Mouse (Mus musculus) kidney, adult 9 months (tissue): ENCODE data around the gene Wbp2.
"Not testable (repeated sequence)": the region's sequence is repeated elsewhere in the genome, so short reads cannot be mapped to it uniquely, and the experiment has no call there.

Source experiments
- DNase-seq: peaks from one replicate; pipeline ENCODE4 v3.0.0; 2022

Gene Wbp2

DNA sequence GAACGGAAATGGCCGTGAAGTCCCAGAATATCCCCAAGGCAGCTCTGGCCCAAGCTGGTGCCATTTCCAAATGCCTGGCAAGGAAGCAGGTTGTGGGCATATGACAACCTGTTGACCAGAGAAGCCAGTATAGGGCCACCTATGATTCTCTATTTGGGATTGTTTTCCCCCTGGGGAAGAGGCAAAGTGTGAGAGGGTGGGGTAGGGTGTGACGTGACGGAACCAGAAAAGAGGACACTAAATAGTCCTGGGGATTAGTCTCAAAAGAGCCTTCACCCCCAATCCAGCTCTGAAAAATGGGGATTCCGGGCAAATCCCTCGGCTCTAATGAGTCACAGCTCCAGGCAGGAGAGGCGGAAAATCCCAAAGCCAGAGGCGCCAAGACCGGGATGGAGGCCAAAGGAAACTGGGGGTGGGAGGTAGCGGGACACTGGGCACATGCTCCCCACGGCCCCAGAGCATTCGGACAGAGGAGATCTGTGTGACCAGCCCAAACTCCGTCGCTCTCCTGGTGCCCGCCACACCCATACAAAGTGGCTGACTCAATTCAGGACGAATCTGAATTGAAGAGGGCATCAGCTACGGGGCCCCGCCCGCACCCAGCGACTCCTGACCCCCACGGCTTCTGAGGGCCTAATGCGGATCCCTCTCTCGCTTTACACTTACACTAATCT, 21.8 kb upstream of the Wbp2 start:
- peak; percentile 70 for DNase-seq

DNA sequence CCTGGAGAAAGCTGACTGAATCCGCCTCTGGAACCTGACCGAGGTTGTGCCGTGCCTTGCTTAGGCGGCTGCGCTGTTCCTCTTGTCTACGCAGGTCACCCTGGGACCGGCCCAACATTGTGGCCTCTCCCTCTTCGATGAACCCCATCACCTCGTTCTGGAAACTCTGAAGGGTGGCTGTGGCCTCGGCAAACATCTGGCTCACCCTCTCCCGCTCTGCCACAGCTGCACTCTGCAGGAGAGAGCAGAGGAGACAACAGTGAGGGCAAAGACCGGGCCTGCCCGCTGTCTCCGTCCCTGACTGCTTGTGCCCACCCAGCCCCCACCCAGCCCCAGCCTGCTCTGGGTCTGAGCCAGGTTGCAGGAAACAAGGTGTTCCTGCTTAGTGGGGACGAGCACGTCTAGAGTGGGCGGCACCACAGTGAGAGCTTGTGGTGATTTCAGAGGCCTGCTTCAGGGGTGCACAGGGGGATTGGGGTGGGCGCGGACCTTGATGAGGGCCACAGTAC, 21.0 kb upstream of the Wbp2 start:
- peak; percentile 65 for DNase-seq

DNA sequence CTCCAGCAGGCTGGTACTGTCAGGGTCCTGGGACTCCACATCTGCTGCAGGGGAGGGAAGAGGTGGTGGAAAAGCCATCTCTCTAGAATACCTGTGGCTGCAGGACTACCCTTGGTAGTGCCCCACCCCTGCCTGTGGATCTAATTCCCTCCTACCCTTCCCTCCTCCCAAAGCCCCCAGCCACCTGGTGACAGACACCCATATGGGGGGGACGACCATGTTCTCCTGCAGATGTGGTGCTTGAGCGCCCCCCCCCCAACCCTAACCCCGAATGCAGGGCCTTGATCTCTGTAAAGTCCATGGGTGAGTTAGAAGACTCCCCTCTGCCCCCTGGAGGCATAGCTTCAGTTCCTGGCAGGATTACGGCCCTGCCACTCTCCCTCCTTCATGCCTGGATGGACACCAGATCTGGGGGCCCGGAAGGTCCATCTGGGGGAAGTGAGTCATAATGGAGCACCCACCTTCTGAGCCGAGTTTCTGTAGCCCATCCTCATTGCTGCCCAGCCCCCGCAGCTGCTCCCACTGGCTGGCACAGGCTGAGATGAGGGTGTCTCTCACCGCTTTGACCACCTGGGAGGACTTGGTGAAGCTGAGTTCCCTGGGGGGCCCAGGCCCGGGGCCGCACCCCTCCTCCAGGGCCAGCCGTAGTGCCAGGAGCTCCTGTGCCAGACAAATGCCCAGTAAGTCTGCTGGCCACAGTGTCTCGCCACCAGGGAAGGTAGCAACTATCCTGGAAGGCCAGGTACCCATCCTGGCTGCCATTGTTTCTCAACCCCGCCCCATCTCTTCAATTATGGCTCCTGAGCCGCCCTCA, 20.4 kb upstream of the Wbp2 start:
- peak; percentile 61 for DNase-seq

DNA sequence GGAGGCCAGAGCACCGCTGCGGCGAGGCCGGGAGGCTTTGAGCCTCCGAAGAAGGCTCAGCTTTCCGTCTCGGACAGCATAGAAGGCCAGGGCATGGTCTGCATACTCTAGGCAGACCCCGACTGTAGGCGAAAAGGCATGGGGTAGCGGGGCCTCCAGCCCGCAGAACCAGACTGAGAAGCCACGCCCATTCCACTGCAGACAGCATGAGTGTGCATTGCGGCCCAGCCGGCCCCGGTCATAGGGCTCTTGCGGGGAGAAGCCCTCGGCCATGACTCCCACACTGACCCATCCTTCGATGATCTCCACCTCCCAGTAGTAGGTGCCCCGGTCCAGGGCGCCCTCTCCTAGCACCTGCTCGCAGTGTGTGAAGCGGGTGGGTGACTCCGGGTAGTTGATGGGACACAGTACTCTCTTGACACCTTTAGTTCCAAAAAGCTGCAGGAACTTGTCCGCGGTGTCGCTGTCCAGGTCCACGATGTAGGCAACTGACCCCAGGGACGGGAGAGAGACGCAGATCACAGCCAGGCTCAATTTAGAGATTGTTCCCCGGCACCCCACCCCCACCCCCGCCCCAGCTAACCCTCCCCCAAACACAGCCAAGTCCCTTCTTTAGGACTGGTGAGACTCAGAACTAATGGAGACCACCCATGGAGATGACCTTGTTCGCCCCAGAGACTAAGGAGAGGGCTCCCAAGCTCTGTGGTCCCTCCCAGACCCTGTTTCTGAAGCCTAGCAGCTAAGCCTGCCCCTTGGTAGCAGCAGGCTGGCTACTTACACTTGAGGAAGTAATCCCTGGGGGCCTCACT, 19.6 kb upstream of the Wbp2 start:
- DNase-seq: peak; percentile 40

DNA sequence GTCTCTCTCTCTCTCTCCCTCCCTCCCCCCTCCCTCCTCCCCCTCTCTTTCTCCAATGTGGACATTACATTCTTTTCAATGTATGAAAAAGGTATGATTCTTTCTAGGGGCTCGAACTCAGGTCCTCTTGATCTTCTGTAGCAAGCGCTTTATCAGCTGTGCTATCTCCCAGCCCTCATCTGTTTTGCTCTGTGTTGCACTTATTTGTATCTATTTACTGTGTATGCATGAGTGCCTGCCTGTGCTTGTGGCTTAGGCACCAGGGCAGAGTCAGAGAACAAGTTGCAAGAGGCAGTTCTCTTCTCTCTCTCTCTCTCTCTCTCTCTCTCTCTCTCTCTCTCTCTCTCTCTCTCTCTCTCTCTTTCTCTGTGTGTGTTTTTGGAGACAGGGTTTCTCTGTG, 18.3 kb upstream of the Wbp2 start:
- DNase-seq: peak; percentile 44

DNA sequence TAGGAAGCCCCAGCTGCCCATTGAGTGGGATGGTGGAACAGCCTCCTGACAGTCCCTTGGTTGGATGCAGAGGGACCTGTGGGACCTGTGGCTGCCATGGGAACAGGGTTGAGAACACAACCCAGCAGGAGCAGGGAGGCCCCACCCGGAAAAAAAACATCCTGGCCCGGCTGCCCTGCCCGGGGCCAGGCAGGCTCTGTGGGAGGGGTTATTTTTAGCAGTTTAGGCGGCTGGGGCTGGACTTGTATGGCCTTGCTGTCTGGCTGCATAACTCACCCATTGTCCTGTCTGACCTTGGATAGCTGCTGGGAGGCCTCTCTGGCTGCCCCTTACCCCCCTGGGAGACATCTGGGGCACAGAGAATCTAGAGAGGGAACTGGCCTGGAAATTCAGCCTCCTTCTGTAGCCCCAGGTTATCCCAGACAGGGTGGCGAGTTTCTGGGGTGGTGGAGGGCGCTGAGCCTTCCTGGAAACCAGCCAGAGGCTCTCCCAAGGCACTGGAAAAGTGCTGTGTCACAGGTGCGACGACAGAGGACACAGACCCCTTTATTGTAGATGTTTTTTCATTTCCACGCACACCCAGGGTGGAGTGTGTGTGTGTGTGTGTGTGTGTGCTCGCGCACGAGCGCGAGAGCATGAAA, 17.3 kb upstream of the Wbp2 start:
- peak; percentile 92 for DNase-seq

DNA sequence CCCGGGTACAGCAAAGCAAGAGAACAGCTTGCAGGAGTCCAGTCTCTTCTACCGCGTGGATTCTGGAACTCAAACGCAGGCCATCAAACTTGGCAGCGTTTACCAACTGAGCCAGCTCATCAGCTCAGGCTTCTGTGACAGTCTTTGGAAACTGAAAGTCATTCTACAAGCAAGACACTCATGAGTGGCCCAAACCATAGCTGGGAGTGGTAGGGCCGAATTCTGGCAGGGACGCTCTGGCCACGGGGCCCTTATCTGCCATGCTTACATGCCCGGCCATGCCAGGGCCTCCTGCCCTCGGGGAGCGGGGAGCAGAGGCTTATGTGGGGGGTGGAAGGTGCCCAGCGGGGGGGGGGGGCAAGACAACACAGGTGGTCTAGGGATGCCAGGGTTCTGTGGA, 16.8 kb upstream of the Wbp2 start:
- peak; percentile 50 for DNase-seq

DNA sequence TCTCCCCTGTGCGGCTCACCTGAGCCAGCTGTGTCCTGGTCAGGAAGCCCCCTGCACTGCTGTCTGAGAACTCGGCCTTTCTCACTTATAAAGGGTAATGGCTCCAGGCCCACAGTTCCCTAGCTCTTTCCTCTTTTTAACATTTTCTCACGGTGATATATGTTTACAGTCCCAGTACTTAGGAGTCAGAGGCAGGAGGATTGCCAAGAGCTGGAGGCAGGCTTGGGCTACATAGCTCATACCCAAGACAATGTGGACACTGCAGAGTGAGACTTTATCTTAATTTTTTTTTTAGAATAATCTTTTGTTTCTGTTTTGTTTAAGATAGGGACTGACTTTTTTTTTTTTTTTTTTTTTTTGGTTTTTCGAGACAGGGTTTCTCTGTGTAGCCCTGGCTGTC, 15.7 kb upstream of the Wbp2 start:
- no peak for DNase-seq

DNA sequence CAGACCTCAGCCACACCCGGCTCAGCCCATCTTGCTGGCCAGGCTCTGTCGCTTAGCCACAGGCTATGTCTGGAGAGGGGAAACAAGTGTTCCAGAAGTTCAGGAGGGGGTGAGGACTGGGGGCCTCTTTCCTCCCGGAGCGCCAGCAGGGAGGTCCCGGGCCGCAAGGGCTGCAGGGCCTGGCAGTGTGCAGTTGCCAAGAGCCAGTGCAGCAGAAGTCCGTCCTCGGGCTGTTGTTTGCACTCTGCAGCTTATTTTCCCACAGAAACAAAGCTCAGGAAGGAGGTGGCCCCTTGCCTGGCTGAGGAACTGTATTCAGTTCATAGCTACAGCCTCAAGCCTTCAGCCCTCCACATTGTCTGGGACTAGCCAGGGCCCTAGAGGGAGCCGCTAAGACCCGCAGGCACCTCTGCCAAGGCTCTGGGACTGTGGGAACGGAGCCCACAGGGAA, 15.2 kb upstream of the Wbp2 start:
- peak; percentile 61 for DNase-seq

DNA sequence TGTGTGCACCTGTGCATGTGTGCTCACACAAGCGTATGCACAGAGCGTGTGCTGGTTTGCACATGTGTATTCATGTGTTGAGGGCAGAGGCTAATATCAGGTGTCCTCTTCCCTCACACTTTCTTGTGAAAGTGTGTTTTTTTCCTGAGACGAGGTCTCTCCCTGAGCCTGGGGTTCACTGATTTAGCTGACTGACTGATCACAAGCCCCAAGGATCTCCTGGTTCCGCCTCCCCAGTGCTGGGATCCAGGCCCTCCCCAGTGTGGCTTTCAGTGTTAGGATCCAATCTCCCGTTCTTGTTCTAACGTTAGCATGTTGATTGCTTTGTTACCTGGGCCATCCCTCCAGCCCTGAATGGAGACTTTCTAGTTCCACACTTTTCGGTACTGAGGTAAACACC, 14.0 kb upstream of the Wbp2 start:
- DNase-seq: no peak

DNA sequence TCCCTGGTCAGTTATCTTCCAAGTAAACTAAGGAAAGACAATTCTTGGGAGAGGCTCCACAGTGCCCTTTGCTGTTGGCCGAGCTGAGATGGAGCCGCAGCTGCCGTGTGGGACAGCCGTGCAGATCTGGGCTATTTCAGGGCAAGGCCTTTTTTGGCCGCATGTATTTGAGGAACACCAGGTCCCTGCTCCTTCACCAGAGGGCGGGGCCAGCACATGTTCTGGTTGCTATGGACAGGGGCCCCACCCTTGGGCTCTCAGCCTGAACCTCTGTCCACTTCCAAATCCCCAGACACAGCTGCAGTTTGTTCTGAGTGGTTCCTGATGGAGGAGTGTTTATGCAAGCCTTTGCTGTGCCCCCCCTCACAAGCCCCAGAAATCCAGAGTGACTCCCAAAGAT, 13.6 kb upstream of the Wbp2 start:
- peak; percentile 87 for DNase-seq

DNA sequence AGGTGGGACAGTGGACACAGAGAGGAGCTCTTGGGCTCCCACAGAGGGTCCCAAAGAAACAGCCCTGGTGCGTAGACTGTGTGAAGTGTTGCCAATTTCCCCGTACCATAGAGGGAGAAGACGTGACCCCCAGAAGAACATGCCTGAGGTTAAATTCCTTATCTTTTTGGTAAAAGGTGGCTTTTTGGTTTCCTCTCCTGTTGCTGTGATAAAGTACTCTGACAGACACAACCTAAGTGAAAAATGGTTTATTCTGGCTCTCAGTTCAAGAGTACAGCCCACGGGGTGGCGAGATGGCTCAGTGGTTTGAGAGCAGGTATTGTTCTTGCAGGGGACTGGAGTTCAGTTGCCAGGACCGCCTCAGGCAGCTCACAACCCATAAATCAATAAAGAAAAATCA, 12.7 kb upstream of the Wbp2 start:
- DNase-seq: no peak

DNA sequence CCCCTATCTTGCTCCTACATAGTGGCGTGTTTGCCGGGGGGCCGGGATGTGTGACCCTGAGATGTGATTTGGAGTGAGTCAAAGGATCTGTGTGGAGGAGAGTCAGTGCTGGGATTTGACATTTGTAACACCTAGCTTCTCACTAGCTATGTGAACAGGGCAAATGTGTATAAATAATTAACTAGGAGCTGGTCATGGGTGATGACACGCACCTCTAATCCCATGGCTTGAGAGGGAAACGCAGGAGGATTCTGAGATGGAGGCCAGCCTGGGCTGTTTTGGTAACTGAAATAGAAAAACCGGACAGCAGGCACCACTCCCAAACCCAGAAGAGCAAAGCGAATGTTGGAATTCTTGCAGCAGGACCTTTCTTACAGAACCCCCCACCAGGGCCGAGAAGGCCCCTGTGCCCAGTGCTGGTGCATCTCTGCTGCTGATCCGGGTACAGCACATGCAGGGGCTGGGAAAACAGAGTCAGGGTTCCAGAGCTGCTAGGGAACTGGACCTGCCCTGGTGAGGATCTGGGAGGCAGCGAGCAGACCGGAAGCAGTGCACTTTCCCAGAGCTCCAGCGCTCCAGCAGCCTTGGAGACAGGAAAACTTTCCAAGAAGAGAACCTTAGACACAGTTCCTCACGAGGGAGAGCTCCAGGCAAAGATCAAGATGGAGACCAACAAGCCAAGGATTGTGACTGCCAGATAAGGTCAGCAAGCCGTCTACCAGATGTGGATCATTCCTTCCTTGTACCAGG, 12.1 kb upstream of the Wbp2 start:
- DNase-seq: peak; percentile 88

DNA sequence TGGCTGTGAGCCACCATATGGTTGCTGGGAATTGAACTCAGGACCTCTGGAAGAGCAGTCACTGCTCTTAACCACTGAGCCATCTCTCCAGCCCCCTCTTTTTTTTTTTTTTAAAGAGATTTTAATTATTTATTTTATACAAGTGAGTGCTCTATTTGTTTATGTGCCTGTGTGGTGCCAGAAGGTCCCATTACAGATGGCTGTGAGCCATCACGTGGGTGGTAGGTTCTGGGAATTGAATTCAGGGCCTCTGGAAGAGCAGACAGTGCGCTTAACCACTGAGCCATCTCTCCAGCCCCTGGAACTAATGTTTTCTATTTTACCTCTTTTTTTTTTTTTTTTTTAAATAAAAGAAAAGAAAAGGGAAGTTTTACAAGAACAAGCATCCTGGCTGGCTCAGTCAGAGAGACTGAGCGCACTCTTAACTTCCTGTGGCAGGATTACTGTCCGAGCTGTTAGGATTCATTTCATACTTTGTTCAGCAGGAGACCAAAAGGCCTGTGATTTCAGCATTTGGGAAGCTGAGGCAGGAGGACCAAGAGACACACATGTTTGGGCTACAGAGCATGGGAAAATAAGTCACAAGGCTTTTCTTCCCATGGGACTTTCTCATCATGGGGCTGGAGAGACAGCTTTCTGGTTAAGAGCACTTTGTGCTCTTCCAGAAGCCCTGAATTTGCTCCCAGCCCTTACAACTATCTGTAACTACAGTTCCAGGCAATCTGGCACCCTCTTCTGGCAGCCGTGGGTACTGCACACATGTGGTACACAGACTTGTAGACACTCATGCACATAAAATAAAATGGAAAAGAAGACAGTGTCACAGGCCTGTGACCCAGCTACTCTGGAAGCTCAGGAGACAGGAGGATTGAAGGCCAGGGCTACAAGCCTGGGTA, 9.7 kb upstream of the Wbp2 start:
- peak; percentile 56 for DNase-seq

DNA sequence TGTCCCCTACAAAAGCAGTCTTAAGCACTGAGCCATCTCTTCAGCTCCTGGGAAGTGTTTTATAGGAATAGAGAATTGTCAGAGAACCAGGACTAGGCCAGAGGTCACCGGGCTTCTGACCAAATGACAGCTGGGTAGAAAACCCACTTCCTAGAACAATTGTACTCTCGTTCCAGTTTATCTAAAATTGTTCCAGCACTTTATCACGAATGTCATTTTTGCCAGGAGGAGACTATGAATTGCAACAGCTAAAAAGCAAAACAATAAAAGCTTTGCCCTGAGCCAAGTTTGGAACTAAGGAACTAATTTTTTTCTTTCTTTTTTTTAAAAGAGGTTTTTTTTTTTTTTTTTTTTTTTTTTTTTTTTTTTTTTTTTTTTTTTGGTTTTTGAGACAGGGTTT, 8.8 kb upstream of the Wbp2 start:
- DNase-seq: peak; percentile 85

DNA sequence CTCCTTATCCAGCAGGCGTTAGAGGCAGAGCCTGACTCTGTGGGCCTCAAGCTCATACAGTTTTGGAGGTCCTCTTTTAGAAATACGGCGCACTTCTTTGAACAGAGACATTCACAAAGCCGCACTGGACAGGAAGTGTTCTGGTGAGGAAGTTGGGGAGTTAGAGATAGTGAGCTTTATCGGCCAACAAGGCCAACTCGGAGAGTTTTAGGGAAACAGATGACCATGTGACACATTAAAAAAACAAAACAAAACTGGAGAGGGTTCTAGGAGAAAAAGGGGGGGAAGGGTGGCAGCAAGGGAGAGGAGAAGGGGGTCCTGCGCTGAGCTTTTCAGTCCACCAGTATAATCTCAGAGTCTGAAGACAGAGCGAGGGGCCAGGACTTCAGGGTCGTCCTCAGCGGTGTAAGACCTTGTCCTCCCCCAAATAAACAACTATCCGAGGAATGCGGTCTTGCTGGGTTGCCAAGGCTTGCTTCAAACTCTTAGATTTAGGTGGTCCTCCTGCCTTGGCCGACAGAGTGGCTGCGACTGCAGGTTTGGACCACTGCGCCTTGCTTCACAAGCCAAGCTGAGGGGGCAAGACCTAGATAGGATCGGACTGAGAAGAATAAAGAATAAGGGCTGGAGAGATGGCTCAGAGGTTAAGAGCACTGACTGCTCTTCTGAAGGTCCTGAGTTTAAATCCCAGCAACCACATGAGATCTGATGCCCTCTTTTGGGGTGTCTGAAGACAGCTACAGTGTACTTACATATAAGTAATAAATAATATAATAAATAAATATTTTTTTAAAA, 7.2 kb upstream of the Wbp2 start:
- DNase-seq: peak; percentile 37

DNA sequence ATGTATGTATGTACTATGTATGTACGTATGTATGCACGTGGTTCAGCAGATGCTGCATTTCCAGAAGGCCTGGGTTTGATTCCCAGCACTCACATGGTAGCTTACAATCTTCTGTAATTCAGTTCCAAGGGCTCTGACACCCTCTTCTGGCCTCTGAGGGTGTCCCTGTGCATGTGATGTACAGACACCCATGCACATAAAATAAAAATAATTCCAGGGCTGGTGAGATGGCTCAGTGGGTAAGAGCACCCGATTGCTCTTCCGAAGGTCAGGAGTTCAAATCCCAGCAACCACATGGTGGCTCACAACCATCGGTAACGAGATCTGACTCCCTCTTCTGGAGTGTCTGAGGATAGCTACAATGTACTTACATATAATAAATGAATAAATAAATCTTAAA, 6.2 kb upstream of the Wbp2 start:
- DNase-seq: not testable (repeated sequence)

DNA sequence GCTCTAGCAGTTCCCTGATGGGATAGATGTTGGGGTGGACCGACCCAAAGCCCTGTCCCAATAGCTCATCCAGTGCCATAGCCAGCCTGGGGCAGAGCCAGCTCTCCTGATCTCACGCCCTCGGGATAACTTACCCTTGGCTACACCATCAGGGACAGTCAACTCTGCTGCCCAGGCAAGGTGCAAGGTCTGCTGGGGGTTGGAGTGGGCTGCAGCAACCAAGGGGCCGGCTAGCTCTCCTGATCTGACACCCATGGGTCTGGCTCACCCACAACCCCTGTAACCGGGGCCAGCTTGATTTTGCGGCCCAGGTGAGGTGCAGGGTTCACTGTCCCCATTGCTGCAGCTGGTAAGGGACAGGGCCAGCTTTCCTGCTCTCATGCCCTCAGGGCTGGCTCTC, 4.8 kb upstream of the Wbp2 start:
- DNase-seq: peak; percentile 37

DNA sequence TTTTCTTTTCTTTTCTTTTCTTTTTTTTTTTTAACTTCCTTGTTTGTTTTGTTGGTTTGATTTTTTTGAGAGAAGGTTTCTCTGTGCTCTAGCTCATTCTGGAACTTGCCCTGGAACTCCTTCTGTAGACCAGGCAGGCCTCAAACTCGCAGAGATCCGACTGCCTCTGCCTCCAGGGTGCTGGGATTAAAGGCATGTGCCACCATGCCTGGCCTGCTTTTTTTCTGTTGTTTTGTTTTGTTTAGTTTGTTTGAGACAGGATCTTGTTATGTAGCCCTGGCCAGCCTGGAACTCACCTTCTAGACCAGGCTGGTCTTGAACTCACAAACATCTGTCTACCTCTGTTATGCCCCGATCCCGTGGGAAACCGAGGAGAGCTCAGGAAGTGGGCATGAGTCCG, 2.8 kb upstream of the Wbp2 start:
- DNase-seq: no peak

DNA sequence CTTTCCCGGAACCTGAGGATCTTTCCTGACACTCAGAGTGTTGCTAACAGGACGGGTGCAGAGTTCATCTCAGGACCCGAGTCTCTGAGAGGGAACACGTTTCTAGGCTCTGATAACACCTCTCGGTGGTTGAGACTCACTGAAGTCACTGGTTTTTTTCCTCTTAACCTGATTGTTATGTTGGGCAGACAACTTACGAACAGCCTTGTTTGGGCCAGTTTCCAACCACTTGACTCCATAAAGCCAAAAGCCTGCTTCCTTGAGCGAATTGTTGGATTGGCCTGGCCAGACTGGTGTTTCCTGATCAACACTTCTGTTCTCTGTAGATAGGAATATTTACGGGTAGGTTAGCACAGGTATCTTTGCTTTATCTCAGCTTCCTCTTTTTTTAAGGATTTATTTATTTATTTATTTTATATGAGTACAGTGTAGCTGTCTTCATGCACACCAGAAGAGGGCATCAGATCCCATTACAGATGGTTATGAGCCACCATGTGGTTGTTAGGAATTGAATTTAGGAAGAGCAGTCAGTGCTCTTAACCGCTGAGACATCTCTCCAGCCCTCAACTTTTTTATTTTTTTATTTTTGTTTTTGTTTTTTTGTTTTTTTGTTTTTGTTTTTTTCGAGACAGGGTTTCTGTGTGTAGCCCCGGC, 2.1 kb upstream of the Wbp2 start:
- DNase-seq: peak; percentile 65
